Mouse (Mus musculus) duodenum, adult 2 months (tissue): ENCODE results near the gene Olfr12. TPM values are rescaled to one million over a fixed set of nuclear protein-coding genes. Genes with fewer than 3 reads are reported as not detected.

Experiments
- polyA plus RNA-seq: library from polyadenylated mRNA; depleted of rRNA; stranded (reverse); fragments of >200 nt; gene quantifications from 2 replicates; pipeline ENCODE4 v1.2.3, GENCODE M21; 2012; ENCODE audit warnings: low replicate concordance; rRNA removed

Olfr12 gene
- not detected in 2 replicates for polyA plus RNA-seq

GRCm38 (mm10) chr1:92617488-92617887 lies at the start of gene Olfr12:
Olfr12 (plus strand) TSS chr1:92617788.

GRCm38 (mm10) chr1:92571022-92571421 lies 46.6 kb upstream of the Olfr12 start, which contains the start of gene Olfr1413:
Olfr1413 (plus strand) TSS chr1:92571322.

GRCm38 (mm10) chr1:92585479-92585878 lies 32.1 kb upstream of the Olfr12 start, which contains the start of gene Olfr1412:
Olfr1412 (plus strand) TSS chr1:92585779.

GRCm38 (mm10) chr1:92594111-92594510 lies 23.5 kb upstream of the Olfr12 start, which contains the start of gene Olfr1411:
Olfr1411 (plus strand) TSS chr1:92594411.

GRCm38 (mm10) chr1:92605482-92605881 lies 12.1 kb upstream of the Olfr12 start, which contains the start of gene Olfr1410:
Olfr1410 (plus strand) TSS chr1:92605782.

GRCm38 (mm10) chr1:92641514-92642272 lies 24.1 kb downstream of the Olfr12 start, which contains the start of gene Cops9:
Cops9 (minus strand) TSS chr1:92641985.

GRCm38 (mm10) chr1:92648673-92649072 lies 31.1 kb downstream of the Olfr12 start, which contains the start of gene Otos:
Otos (minus strand) TSS chr1:92648841.

Other genes with a start within 250 kb of the Olfr12 start
- 79.4 and 85.8 TPM in 2 replicates for gene Ndufa10, start 143.9 kb upstream of the Olfr12 start, polyA plus RNA-seq
- not detected in 2 replicates for gene Olfr1416, start 132.7 kb upstream of the Olfr12 start, polyA plus RNA-seq
- gene Olfr1415, start 121.7 kb upstream of the Olfr12 start, polyA plus RNA-seq, result not detected in 2 replicates
- not detected in 2 replicates for gene Olfr1414, start 99.1 kb upstream of the Olfr12 start, polyA plus RNA-seq
- not detected in 2 replicates for gene Olfr1413, start 46.5 kb upstream of the Olfr12 start, polyA plus RNA-seq
- gene Olfr1412, start 32.0 kb upstream of the Olfr12 start, polyA plus RNA-seq, result not detected in 2 replicates
- not detected in 2 replicates for gene Olfr1411, start 23.4 kb upstream of the Olfr12 start, polyA plus RNA-seq
- not detected in 2 replicates for gene Olfr1410, start 12.0 kb upstream of the Olfr12 start, polyA plus RNA-seq
- gene Cops9, start 24.2 kb downstream of the Olfr12 start, polyA plus RNA-seq, result 43.6 and 66.3 TPM in 2 replicates
- gene Otos, start 31.1 kb downstream of the Olfr12 start, polyA plus RNA-seq, result 0.13 and 0.23 TPM in 2 replicates
- 6.4 and 7.5 TPM in 2 replicates for gene Gpc1, start 213.9 kb downstream of the Olfr12 start, polyA plus RNA-seq